Mouse (Mus musculus) telencephalon, adult 2 months (tissue): ENCODE results near the gene Fam213b.
A peak's percentile ranks its signal among the peaks of the same experiment; 100 is the strongest.

ENCODE experiments used
- DNase-seq: peaks from one replicate; pipeline ENCODE4 v3.0.0-alpha.2; 2011; ENCODE audit warnings: low read depth, low spot score

Gene Fam213b

DNA sequence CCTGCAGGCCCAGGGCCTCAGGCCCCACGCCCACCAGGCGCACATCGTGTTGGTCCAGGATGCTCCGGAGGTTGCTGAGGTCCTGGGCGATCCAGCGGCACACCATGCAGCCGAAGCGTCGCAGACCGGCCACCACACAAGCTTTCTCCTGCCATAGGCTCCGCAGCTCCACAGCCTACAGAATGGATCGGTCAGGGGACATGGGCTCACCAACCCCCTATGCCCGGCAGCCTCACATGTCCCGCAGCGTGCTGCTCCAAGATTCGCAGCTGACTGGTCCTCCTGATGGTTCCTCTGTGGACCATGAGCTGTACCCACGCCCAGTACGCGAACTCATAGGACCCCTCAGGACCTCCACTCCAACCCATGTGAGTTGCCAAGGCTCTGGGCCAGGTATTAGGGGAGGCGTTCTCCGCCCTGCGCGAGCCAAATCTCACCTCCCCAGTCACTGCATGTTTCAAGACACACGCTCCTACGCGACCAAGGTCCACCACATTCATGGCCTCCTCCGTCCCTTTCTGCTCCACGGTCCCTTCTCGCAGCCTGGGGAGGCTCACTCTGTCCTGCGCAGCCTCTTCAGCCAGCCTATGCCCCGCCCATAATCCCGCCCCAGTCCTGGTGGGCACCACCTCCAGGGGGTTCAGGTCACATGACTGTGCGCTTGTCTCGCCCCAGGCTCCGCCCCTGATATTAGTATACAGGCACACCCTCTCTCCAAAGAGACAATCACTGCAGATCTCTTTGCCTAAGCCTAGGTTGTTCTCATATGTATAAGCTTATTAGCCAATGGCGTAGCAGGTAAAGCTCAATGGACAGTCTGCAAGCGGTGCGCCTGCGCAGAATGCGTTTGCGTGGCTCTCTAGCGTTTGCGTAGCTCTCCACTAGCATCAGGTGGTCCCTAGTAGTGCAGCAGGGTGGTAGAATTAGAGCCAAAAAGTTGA, at the start of gene Fam213b:
TSS of gene Fam213b (minus strand) at position 630 of the 941 bp plus-strand sequence.
- peak; percentile 95 for DNase-seq

GRCm38 (mm10) chr4:154948066-154948939, 49.4 kb upstream of the Fam213b start:
- DNase-seq = no peak

- DNase-seq = no peak
These were observed 47.4 kb upstream of the Fam213b start for GRCm38 (mm10) chr4:154946319-154946718.

- peak; percentile 82 for DNase-seq
These were observed 45.2 kb upstream of the Fam213b start for GRCm38 (mm10) chr4:154944121-154944590.

- no peak for DNase-seq
These were observed 44.5 kb upstream of the Fam213b start for GRCm38 (mm10) chr4:154943323-154944039.

DNA sequence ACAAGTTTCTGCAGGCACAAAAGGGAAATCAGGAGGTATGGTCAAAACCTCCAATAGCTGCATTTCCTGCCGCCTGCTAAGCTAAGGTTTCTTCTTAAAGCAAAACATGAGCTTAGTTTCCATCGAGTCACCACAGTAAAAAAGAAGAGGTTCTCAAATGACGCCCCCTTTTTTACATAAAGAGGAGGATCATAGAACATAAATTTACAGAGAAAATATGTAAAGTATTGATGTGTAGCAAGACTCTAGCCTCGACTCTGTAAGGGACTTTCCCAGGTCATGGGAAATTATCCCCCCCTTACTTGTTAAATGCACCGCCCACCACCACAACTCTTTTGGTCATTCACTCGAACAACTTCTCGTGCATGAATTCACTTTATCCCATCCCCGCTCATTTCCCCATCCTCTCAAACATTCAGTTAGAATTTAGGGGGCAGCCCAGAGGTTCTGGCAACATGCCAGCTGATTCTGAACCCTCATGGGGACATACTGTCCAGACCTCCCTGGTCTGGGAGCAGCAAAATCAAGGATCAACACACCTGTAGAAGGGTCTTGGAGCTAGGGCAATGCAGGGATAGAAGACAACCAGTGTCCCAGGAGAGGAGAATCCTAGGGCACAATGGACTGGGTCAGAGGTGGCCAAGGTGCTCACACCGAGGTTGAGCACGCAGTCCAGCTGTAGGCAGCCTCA, 43.8 kb upstream of the Fam213b start:
- no peak for DNase-seq

GRCm38 (mm10) chr4:154941831-154942230, 42.9 kb upstream of the Fam213b start:
- DNase-seq = no peak

GRCm38 (mm10) chr4:154940156-154940555, 41.2 kb upstream of the Fam213b start:
- no peak for DNase-seq

DNA sequence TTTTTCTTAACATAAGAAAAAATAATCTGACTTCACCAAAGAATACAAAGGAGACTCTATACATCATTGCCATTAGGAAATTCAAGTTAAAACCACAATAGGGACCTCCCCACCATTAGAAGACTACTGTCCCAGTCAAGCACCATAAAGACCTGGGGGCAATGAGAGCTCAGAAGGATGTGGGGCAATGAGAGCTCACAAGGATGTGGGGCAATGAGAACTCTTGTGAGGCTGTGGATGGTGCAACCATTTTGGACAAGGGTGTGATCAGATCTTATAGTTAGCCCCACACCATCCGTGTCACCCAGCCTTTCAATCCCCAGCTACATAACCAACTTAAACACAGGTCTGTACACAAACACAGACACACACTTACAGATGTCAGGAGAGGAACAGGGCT, 38.8 kb upstream of the Fam213b start:
- DNase-seq = no peak

- DNase-seq = no peak
These were observed 37.8 kb upstream of the Fam213b start for GRCm38 (mm10) chr4:154936542-154937255.

DNA sequence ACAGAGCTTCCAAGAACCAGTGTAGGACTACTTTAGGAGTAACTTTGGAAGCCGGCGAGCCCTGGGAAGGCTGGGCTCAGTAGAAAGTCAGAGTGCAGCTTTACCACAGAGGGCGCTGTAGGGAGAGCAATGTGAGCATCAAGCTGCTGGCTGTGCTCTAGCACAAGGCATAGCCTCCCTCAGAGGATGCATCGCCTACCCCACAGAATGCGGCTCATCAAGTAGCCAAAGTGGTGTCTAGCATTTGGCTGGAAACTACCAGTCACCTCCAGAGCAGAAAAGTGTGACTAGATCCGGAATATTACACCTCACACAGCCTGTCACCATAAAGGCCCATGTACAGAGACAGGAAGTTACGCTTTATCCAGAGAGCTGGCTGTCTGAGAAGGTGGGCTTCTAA, 36.9 kb upstream of the Fam213b start:
- DNase-seq = no peak

- no peak for DNase-seq
These were observed 35.9 kb upstream of the Fam213b start for GRCm38 (mm10) chr4:154934800-154935199.

GRCm38 (mm10) chr4:154933306-154933907, 34.5 kb upstream of the Fam213b start:
- no peak for DNase-seq

DNA sequence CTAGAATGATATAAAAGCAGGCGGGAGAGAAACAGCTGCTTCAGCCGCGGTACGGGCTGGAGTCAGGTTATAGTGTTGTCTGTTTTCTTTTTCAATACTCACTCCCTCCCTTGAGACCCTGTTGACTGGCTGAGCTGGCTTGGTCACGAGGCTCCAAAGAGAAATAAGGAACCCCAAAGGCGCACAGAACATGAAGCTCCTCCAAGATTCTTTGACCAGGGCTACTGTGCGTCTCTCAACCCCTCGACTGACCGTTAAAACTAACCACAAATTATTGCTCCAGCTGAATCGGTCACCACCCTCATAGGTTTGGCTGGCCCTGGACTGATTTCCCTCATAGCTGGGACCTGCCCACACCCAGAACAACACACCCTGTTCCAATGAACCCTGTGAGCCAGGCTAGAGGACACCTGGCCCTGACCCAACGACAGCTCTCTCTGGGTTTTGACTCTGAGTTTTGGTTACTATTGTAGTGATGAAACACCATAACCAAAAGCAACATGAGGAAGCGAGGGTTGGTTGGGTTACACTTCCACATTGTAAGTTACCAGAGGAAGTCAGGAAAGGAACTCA, 30.2 kb upstream of the Fam213b start:
- DNase-seq = no peak

DNA sequence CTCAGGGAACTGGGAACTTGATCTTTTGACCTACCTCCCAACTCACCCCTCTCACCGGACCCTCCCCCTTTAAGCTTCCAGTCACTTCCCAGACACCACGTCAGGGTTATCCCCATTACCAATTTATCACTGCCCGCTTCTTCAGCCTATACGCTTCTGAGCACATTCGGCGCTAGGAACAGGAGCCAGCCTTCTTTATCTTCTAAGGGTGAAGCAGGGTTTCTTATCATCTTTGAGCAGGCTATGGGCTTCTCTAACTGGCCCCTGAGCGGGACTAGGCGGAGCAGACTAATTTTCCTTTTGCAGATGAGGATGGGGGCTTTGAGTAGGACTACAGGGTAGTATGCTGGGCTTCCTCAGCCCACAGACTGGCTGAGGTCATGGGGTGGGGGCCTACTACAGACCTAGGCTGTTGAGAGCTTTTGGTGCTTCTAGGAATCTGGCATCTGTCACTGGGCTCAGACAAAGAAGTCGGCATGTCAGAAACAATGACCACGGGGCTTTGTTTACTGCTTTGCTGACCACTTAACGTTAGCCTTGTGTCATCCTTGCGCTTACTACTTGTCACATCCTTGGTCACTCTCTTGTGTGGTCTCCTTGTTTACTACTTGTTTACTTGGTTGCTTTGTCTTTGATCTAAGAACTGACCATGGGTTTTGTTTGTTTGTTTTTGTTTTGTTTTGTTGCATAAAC, 29.6 kb upstream of the Fam213b start, which contains the start of gene Tnfrsf14:
TSS of gene Tnfrsf14 (minus strand) at position 169 of the 693 bp plus-strand sequence.
- no peak for DNase-seq

- DNase-seq = no peak
These were observed 29.0 kb upstream of the Fam213b start for GRCm38 (mm10) chr4:154927899-154928337.

DNA sequence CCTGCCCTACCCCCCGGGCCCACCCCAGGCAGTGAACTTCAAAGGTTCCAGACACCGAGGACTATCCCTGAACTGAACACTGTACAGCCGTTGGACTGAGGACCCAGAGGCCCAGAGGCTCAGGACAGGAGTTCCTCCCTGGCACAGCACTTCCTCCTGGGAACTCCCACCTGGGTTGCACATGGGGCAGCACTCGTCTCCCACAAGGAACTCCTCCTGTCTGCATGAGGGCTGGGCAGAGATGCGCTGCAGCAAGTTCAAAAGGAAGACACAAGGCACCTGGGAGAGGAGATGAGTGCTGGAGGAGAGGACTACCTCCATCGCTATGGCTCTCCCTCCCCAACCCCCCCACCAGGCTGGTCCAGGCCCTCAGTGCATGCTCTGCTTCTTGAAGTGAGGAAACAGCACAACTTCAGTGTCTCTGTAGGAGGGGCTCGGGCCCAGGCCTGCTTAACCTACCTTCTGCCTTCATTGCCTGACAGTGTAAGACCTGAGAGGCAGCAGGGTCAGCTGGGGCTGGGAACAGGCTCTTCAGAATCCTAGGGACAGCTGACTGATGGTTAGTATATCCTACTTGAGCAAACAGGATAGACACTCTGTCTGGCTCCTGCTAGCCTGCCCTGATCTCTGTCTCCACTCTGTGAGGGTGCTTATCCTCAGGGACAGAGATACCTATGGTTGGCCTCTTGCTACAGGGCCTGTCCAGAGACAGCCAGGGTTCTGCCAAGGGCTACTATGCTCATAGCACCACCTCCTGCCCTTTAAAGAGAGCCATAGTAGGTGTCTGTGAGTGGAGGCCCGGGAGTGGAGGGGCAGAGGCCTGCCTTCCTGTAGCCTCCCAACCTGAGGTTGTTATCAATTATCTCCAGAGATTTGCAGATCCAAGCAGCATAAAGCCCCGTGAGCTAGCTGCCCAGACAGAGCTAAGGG, 28.3 kb upstream of the Fam213b start:
- DNase-seq = no peak

DNA sequence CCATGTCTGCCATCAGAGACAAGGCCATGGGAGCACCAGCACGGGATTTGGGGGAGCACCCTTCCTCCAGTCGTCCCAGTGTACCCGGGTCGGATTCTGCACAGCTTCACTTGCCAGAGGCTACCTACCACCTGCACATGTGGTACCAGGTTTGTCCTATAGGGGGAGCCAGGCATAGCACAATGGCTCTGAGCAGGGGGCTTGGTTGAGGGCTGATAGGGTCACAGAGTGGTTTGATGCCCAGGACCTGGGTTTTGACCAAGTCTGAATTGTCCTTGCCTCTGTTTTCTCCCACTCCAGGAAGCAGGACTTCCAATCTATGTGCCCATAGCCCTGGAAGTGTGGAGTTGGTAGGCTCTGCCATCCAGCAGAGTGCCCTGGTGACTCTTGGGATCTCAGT, 26.5 kb upstream of the Fam213b start:
- DNase-seq = no peak
